Comparison of ENCODE assay signal across 32 mouse cellular contexts in the genomic region with DNA sequence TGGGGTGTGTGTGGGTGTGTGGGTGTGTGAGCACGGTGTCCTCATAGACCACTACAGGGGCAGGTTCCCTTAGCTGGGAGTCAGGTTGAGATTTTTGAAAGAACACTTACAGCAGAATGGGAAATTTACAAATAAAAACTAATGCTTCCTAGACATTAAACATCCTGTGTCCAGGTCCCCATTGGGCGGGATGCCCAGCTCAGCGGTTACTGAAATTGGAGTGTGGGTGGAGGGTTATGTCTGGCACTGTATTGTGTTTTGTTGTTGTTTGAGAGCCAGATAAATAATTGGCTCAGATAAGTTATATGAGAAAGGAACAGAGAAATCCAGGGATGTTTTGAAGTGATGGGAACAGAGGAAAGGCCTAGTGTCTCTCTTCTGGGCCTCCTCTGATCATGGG. TPM values are rescaled to one million over a fixed set of nuclear protein-coding genes. Genes with fewer than 3 reads are reported as not detected.
DNase-seq lines count a peak whose midpoint lies in the region; ATAC-seq and TF ChIP-seq lines count a peak whose summit lies in the region.
"Had no signal": no experiment of that assay in that cellular context is flagged by ENCODE, and none has a peak within 500 bp of the region (broad histone marks: within the 10 kb centered on the region; RNA-seq: fewer than 3 reads in every experiment).

No protein-coding gene starts in this region.

- H3K27me3 ChIP-seq in lung, postnatal 0 days (replicated peaks; ENCODE audit: insufficient read depth, low read length), result no peaks in the 10 kb centered on the region
- H3K27me3 ChIP-seq: embryonic facial prominence, embryonic 12.5 days had no signal

- WGBS in lung, postnatal 0 days, result 54% methylated on average over 3 of the region's 3 CpGs

- H3K27ac ChIP-seq in lung, postnatal 0 days (ENCODE audit: low read length), result no peak overlapping the region
- H3K27ac ChIP-seq: embryonic facial prominence, embryonic 12.5 days; heart, adult 2 months; heart, embryonic 10.5 days; hindbrain, embryonic 12.5 days; hindbrain, embryonic 15.5 days had no signal

- no peaks in the 10 kb centered on the region for H3K9me3 ChIP-seq in lung, postnatal 0 days (ENCODE audit: low read length)
- H3K9me3 ChIP-seq: hindbrain, embryonic 15.5 days had no signal

- ATAC-seq in lung, postnatal 0 days, result peak; percentile 44
- ATAC-seq: activated CD4-positive, CD25-positive, alpha-beta regulatory T cell, adult 4 months; CD4-positive, CD25-positive, alpha-beta regulatory T cell, adult 4 months; forebrain, embryonic 14.5 days had no signal

- no peak for TF ChIP-seq EP300 in lung, postnatal 0 days (IDR thresholded peaks at IDR 0.05)

- no peaks in the 10 kb centered on the region for H3K36me3 ChIP-seq in lung, postnatal 0 days (ENCODE audit: insufficient read depth, low read length)
- H3K36me3 ChIP-seq: embryonic facial prominence, embryonic 12.5 days; heart, embryonic 10.5 days; hindbrain, embryonic 12.5 days; hindbrain, embryonic 15.5 days had no signal

- H3K9ac ChIP-seq in lung, postnatal 0 days (replicated peaks; ENCODE audit: low read depth), result no peak overlapping the region
- H3K9ac ChIP-seq: embryonic facial prominence, embryonic 12.5 days; forebrain, postnatal 0 days; hindbrain, embryonic 12.5 days; hindbrain, embryonic 15.5 days had no signal

- H3K4me1 ChIP-seq in lung, postnatal 0 days (ENCODE audit: insufficient read depth, low read depth, low read length), result no peaks in the 10 kb centered on the region

- no peak for TF ChIP-seq CTCF in lung, postnatal 0 days (IDR thresholded peaks at IDR 0.05)

- no peak overlapping the region for H3K4me2 ChIP-seq in lung, postnatal 0 days (replicated peaks; ENCODE audit: low read depth, low read length)
- H3K4me2 ChIP-seq: embryonic facial prominence, embryonic 12.5 days; hindbrain, embryonic 12.5 days; hindbrain, embryonic 15.5 days had no signal

- no peak overlapping the region for H3K4me3 ChIP-seq in lung, postnatal 0 days (ENCODE audit: low read depth, low read length)
- H3K4me3 ChIP-seq: embryonic facial prominence, embryonic 12.5 days; heart, adult 2 months; heart, embryonic 10.5 days; hindbrain, embryonic 12.5 days; hindbrain, embryonic 15.5 days had no signal

- peak; percentile 82 for DNase-seq in Muller cell, postnatal 12 days (ENCODE audit: inconsistent ontology term)
- DNase-seq in adipocyte (ENCODE audit: low spot score), result peak; percentile 16
- no peak for DNase-seq in lung, postnatal 0 days (ENCODE audit: low spot score)
- peak; percentile 36 for DNase-seq in lung, postnatal 25 days (ENCODE audit: low spot score)
- no peak for DNase-seq in c-Kit-positive CD71-positive TER-119-positive erythroid progenitor cells, embryonic 14.5 days (ENCODE audit: low spot score)
- DNase-seq in adrenal gland, postnatal 36 days, result no peak
- no peak for DNase-seq in cerebellum, postnatal 4 days (ENCODE audit: low spot score in 2 of 2)
- no peak for DNase-seq in testis, postnatal 14 days (ENCODE audit: low spot score)
- DNase-seq: adrenal gland, postnatal 10 days; cerebellum, adult 11-12 months; cerebellum, adult 8-10 months; cerebellum, postnatal 10 days; cerebellum, postnatal 36 days; forebrain, postnatal 0 days; gastrocnemius, postnatal 10 days; gastrocnemius, postnatal 36 days; heart, adult 2 months had no signal

RNA-seq across cellular contexts. Expression of a gene that starts 23.3 kb away (rescaled TPM):
- polyA plus RNA-seq in lung, postnatal 0 days (2015; fragmentation: Nextera tagmentation; extraction: Ambion mirVana), result 0.16 and 0.24 TPM in 2 replicates
- total RNA-seq in adrenal gland, postnatal 36 days (2021), result 1 to 10 TPM in 1 of 2 experiments, under 1 TPM in 1; 0.23 to 1.2 TPM
- total RNA-seq: granulocyte monocyte progenitor cell, adult 5-6 weeks; heart, adult 2 months; heart, postnatal 25 days; hematopoietic stem cell, adult 5-6 weeks; MEL had no signal
- polyA plus RNA-seq: activated CD4-positive, CD25-positive, alpha-beta regulatory T cell, adult 4 months; CD4-positive, CD25-positive, alpha-beta regulatory T cell, adult 4 months; forebrain, embryonic 11.5 days; forebrain, embryonic 14.5 days; intestine, embryonic 14.5 days had no signal

RNA-seq across cellular contexts. Expression of a gene that starts 59.3 kb away (rescaled TPM):
- 7.1 and 8.1 TPM in 2 replicates for polyA plus RNA-seq in lung, postnatal 0 days (2015; fragmentation: Nextera tagmentation; extraction: Ambion mirVana)
- 10 to 100 TPM; 49.9 to 60.7 TPM for total RNA-seq in adrenal gland, postnatal 36 days (2021)

RNA-seq across cellular contexts. Expression of a gene that starts 59.9 kb away (rescaled TPM):
- polyA plus RNA-seq in lung, postnatal 0 days (2015; fragmentation: Nextera tagmentation; extraction: Ambion mirVana), result 0.20 and 0.29 TPM in 2 replicates
- under 1 TPM; 0.33 to 0.63 TPM for total RNA-seq in adrenal gland, postnatal 36 days (2021)
- total RNA-seq: granulocyte monocyte progenitor cell, adult 5-6 weeks; hematopoietic stem cell, adult 5-6 weeks; MEL had no signal
- polyA plus RNA-seq: activated CD4-positive, CD25-positive, alpha-beta regulatory T cell, adult 4 months; CD4-positive, CD25-positive, alpha-beta regulatory T cell, adult 4 months; embryonic facial prominence, embryonic 12.5 days; forebrain, embryonic 11.5 days; forebrain, embryonic 14.5 days; heart, embryonic 10.5 days; heart, embryonic 14.5 days; heart, postnatal 0 days; hindbrain, embryonic 15.5 days; intestine, embryonic 14.5 days had no signal

Comparison
In these comparisons a context has a peak if more than half of its experiments do, and no peak if none do; other contexts are left out.
1. DNase-seq: peak in Muller cell, postnatal 12 days (single experiment), adipocyte (single experiment) and lung, postnatal 25 days (single experiment); none in lung, postnatal 0 days (single experiment), c-Kit-positive CD71-positive TER-119-positive erythroid progenitor cells, embryonic 14.5 days (single experiment), adrenal gland, postnatal 36 days (0 of 2), cerebellum, postnatal 4 days (0 of 2) and testis, postnatal 14 days (single experiment).